Mouse (Mus musculus): Measurements from ENCODE around the gene Bicd1.
A peak's percentile ranks its signal among the peaks of the same experiment; 100 is the strongest.
"Not testable (repeated sequence)": the region's sequence is repeated elsewhere in the genome, so short reads cannot be mapped to it uniquely, and the experiment has no call there.

Bicd1 gene

DNA sequence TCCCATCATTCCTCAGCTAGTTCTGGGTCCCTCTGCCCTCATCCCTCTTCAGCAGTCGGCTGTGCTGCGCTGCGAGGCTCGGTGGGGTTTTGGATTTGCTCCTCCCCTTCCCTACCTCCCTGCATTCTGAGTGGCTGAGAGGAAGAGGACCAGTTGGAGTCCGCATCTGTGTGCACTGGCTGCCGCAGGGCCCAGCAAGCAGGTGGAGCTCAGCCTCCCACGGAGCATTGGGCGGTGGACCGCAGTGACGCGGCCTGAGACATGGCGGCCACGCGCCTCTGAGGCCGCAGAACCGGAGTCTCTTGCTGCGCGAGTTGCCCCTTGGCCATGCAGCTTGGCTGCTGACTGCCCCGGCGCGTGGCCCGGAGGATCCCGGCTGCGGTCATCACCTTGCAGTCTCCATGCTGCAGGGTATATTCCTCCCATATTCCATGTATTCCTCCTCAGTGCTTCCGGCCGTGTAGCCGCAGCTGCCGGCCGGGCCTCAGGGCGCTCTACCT is at the start of gene Bicd1:
TSS of gene Bicd1 (plus strand) at position 54 of the 500 bp plus-strand sequence.
- peak; percentile 95 for DNase-seq (ENCODE audit: low read depth, low spot score)

DNA sequence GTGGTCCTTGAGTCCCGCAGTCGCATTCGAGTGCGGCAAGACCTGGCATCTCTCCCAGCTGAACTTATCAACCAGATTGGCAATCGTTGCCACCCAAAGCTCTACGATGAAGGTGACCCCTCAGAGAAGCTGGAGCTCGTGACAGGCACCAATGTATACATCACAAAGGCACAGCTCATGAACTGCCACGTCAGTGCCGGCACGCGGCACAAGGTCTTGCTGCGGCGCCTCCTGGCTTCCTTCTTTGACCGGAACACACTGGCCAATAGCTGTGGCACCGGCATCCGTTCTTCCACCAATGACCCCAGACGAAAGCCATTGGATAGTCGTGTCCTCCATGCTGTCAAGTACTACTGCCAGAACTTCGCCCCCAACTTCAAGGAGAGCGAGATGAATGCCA is 46.2 kb upstream of the Bicd1 start:
- DNase-seq (ENCODE audit: low read depth, low spot score): not testable (repeated sequence)

GRCm38 (mm10) chr6:149365975-149366374 is 42.7 kb upstream of the Bicd1 start:
- not testable (repeated sequence) for DNase-seq (ENCODE audit: low read depth, low spot score)

- no peak for DNase-seq (ENCODE audit: low read depth, low spot score)
These were observed 42.3 kb upstream of the Bicd1 start for GRCm38 (mm10) chr6:149366403-149366802.

DNA sequence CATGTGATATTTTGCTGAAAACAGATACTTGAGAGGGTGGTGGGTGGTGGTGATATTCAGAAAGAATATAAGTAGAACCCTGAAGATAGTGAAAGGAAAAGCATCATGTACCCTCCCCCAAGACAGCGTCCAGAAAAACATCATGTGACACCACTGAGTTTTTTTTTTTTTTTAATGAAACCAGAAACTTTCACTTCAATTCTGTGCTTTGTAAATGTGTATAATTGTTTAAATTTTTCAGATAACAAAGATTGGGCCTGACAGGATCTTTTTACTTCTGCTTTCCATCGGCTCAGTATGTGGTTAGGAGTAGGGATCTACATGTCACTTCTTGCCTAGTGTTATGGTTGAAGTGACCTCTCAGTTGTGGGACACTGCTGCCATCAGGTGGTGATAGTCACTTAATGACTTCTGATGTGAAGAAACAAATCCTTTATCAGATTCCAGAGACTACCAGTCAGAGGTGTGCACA is 33.7 kb upstream of the Bicd1 start:
- peak; percentile 96 for DNase-seq (ENCODE audit: low read depth, low spot score)

DNA sequence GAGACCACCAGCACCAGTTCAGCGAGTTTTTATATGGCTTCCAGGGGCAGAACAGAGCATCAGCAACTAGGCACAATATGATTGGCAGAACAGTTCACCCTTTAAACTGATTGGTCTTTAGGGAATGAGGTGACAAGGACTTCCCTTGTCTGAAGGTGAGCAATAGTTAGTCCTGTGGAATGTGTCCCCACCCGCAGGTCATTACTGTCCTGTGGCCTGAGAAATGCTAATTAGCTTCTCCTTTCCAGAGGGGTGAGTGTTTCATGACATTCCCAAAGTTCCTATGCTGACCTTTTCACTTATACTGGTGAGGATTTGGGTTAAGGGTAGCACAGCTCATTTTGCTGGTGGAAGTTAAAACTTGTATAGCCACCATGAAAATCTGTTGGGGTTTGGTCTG is 25.2 kb upstream of the Bicd1 start:
- peak; percentile 44 for DNase-seq (ENCODE audit: low read depth, low spot score)

- no peak for DNase-seq (ENCODE audit: low read depth, low spot score)
These were observed 22.3 kb upstream of the Bicd1 start for GRCm38 (mm10) chr6:149386389-149386788.

- DNase-seq (ENCODE audit: low read depth, low spot score): peak; percentile 67
These were observed 19.1 kb upstream of the Bicd1 start for GRCm38 (mm10) chr6:149389626-149390025.

- DNase-seq (ENCODE audit: low read depth, low spot score): no peak
These were observed 9.3 kb upstream of the Bicd1 start for GRCm38 (mm10) chr6:149399396-149399795.

- DNase-seq (ENCODE audit: low read depth, low spot score): peak; percentile 44
These were observed 655 bp downstream of the Bicd1 start for GRCm38 (mm10) chr6:149409341-149409740.

GRCm38 (mm10) chr6:149409845-149410244 is 1.2 kb downstream of the Bicd1 start:
- DNase-seq (ENCODE audit: low read depth, low spot score): no peak

DNA sequence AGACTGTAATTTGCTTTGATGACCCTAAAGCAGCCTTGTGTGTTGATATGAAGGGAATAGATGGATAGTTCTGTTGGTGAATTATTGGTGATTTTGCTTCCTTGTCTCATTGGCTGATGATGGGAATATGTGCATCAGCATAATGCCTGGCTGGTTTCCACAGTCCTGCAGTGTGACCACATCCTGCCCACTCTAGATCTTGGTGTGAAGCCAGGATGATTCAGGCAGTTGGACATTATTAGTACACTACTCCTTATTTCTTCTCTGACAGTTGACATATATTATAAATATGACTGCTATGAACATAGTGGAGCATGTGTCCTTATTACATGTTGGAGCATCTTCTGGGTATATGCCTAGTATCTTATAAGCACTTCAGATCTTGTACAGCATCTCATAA is 4.6 kb downstream of the Bicd1 start:
- DNase-seq (ENCODE audit: low read depth, low spot score): no peak

DNA sequence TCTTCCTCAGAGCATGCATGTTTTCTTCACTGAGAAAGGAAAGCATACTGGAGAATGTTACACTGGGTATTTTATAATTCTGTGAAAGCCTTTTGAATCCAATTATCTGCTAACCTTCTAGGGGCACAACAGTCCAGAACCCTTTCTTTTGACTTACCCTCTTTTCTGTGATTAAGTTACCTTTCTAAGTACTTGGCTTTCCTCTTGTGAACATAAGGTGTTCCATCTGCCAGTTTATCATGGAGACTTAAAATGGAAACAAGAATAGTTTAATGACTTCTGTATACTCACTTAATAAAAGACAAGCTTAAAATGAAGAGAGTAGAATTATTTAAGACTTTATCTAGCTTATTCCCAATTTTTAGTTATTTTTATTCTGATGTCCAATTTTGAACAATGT is 16.1 kb downstream of the Bicd1 start:
- no peak for DNase-seq (ENCODE audit: low read depth, low spot score)

- no peak for DNase-seq (ENCODE audit: low read depth, low spot score)
These were observed 30.5 kb downstream of the Bicd1 start for GRCm38 (mm10) chr6:149439140-149439539.

- DNase-seq (ENCODE audit: low read depth, low spot score): no peak
These were observed 34.2 kb downstream of the Bicd1 start for GRCm38 (mm10) chr6:149442884-149443283.

DNA sequence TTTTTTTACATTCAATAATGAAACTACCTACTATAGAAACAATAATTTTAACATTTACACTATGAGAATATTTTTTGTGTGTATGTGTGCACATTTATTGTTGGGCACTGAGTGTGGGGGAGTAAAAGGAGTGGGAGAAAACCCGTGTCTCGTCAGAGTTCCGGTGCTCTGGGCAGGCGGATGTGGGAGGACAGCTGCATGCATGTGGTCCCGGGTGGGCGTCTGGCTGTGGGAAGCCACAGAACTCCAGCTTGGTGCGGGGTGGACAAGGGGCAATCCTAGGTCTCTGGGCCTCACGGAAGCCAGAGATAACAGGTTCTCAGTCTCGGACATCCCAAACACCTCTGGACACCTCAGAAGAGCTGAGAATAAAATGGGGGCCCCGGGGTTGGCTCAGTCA is 37.2 kb downstream of the Bicd1 start:
- no peak for DNase-seq (ENCODE audit: low read depth, low spot score)

DNA sequence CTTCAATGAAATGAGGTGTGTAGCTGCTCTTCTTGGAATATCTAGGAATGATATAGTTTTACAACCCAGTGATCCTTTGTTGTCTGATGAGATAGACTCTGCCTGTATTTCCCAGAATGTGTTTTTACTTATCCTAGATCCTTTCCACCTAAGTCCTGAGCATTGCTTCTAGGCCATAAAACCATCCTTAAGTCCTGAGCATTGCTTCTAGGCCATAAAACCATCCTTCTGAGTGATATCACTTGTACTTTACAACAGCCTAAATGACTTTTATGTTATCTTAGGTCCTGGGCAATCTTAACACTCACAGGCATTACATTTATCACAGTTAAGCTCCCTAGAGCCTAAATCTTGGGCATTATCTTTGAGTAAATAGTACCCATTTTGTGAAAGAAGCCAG is 48.6 kb downstream of the Bicd1 start:
- DNase-seq (ENCODE audit: low read depth, low spot score): no peak

DNA sequence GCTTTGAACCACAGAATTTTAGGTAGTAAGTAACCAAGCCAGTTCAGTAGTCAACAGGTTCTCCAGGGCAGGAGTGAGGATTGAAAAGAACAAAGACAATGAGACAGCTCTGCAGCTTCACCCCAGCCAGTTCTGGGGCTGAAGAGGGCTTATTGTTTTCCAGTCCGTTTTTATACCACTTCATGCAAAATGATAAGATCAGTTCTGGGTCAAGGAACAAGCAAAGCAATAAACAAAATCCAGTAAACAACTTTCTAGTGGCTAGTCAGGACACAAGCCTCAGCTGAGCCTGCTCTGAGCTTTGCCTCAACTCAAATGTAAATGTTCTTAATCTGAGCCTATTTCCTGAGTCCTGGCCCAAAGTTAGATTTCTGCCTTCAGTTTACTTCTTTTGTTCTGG is 52.3 kb downstream of the Bicd1 start:
- peak; percentile 49 for DNase-seq (ENCODE audit: low read depth, low spot score)

DNA sequence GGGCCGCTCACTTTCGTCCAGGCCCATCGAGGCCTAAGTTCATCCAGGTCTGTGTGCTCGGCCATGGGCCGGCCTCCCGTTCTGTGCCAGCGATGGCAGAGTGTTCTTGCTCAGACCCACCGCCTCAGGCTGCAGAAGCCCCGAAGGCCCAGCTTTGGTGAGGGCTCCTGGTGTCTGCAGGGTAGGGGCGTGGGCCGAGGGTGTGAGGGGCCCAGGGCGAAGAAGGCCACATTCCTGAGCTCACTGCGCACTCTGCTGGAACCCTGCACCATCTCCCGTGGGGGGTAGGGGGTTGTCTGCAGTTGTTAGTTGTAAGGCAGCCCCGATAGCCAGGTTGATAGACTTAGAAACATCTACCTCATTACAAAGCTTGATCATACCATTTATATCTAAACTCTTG is 62.8 kb downstream of the Bicd1 start:
- DNase-seq (ENCODE audit: low read depth, low spot score): no peak

DNA sequence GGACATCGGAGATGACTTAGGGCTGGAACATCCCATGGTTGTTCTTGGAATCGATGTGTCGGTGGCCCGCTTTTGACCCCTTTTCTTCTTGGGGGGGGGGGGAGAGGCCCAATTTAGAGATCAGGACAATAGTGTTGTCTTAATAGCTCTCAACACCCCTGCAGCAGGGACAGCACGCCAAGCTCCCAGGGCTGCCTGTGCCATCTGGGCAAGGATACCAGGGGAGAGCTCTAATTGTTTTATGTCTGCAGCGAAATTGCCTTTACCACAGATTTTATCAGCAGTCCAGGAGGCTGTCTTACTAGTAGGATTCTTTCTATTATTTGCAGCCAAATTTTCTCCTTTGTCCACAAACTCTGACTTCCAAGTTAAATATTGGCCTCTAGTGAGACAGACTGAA is 63.8 kb downstream of the Bicd1 start:
- DNase-seq (ENCODE audit: low read depth, low spot score): not testable (repeated sequence)

GRCm38 (mm10) chr6:149481868-149482267 is 73.2 kb downstream of the Bicd1 start:
- DNase-seq (ENCODE audit: low read depth, low spot score): not testable (repeated sequence)

GRCm38 (mm10) chr6:149494662-149495061 is 86.0 kb downstream of the Bicd1 start:
- DNase-seq (ENCODE audit: low read depth, low spot score): no peak

GRCm38 (mm10) chr6:149495925-149496324 is 87.2 kb downstream of the Bicd1 start:
- no peak for DNase-seq (ENCODE audit: low read depth, low spot score)
